Mouse (Mus musculus) v-Abl transformed pro-B cells (cell line): ENCODE measurements around the gene 4931414P19Rik.

Experiments used
- in situ Hi-C, 2 experiments: fragments of 400-800 bp; cut with MboI; formaldehyde crosslinking; loops; one replicate each; pipeline ENCODE4 v1.15.1; 2025; ENCODE audit not compliant: unreplicated experiment in 2 of 2

4931414P19Rik gene

GRCm38 (mm10) chr14:54605752-54606321, at the start of gene 4931414P19Rik:
TSS of gene 4931414P19Rik (minus strand) at chr14:54605993.
- in situ Hi-C loops = no loop called here

DNA sequence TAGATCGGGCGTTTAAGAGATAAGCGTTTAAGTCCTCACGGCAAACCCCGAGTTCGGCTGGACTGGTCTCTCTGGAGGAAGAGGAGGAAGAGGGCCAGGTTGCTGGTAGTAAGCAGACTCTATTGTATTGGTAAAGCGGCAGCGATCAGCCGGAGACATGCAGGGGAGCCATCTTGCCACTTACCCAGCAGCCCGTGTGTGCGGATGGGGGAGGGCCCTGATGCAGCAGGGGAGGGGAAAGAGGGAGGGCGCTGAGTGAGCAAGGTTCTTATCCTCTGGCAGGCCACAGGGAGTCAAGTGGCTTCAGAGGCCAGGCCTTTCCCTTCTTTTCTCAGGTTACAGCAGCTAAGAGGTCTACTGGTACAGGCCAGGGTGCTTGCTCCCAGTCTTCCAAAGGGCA, 47.7 kb upstream of the 4931414P19Rik start:
- in situ Hi-C loops = loop anchor here (5.0 kb wide), 1 partner anchor 49 kb away; no protein-coding TSS in a partner anchor

DNA sequence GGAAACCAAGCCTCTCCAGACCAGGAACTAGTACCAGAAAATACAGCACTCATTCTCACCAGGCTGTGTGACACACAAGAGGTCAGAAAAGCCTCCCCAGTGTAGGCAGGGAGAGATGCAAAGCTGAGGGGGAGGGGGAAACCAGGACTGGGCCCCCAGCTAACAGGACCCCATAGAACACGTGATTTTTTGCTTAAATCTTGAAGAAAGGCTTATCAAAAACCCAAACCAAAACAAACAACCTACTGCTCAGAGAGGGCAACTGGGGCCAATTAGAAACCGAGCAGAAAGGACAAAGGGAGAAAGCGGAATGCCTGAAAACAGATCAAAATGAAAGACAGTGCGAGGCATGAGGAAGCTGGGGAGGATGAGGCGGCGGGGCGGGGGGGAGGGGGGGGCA, 47.0 kb upstream of the 4931414P19Rik start:
- in situ Hi-C loops = loop anchor here (5.0 kb wide), 1 partner anchor 50 kb away; no protein-coding TSS in a partner anchor

- in situ Hi-C loops = loop anchor here (5.0 kb wide), 1 partner anchor 51 kb away; no protein-coding TSS in a partner anchor
Measured at GRCm38 (mm10) chr14:54651556-54651955, 45.8 kb upstream of the 4931414P19Rik start.

DNA sequence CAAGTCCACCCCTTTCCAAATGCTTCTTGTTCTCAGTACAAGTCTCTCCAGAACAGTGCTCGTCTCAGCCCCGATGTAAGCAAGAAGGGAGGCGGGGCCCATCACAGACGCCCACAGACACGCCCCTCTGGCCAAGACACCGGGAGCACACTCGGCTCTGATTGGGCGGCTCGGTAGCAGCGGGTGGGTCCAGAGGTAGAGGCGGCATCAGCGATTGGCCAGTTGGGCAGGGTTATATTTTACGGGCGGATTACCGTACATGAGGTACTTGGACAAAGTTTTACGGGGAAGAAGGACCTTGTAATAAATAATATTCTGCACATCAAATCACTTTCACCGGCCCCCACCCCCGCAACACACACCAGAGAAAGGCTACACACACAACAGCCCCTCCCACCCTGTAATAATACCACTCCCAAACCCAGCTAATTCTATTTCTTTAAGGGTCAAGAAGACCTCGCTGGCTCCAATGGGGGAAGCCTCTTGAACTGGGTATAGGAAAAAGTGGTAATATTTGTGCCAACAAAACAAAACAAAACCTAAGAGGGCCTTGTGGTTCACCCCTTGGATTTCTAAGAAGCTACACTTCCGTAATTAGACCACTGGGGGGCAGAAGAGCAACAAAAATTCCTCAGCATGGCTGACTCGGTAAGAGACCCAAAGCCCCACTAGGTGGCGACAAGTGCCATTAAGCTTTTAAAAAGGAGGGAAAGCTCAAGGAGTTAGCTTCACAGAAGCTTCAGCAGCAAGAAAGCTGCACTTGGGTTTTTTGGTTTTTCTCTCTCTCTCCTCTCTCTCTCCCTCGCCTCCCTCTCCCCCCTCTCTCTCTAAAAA, 45.0 kb upstream of the 4931414P19Rik start:
- in situ Hi-C loops = loop anchor here (5.0 kb wide), 1 partner anchor 51 kb away; no protein-coding TSS in a partner anchor

GRCm38 (mm10) chr14:54647900-54648299, 42.1 kb upstream of the 4931414P19Rik start:
- in situ Hi-C loops = loop anchor here (5.0 to 25.0 kb wide), 5 partner anchors 123 to 591 kb away; partner anchors contain the start of gene Mrpl52 (in 1 of the 2)

DNA sequence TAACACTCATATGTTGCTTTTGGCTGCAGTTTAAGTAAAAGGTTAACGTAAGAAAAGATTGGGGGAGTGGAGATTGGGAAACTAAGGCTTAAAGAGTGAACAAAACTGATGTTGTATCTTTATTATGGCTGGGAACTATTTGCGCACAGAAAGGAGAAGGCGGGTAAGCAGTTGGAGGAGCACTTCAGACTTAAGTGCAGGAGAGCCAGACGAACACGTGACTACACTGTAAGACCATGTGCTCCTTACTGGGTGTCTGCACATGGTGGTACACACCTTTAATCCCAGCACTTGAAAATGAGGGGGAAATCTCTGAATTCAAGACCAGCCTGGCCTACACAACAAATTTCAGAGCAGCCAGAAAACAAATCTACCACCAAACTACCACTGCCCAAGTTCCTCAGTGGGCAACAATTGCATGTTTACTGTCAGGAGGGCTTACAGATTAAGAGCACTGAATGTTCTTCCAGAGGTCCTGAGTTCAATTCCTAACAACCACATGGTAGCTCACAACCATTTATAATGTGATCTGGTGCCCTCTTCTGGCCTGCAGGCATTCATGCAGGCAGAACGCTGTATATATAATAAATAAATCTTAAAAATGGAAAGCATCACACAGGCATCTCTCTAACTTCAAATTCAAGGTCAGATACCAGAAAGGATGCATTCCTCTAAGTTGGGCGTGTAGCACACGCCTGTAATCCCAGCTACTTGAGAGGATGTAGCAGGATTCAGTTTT, 41.3 kb upstream of the 4931414P19Rik start:
- in situ Hi-C loops = loop anchor here (5.0 to 25.0 kb wide), 5 partner anchors 122 to 590 kb away; partner anchors contain the start of gene Mrpl52 (in 1 of the 2)

GRCm38 (mm10) chr14:54646455-54646854, 40.7 kb upstream of the 4931414P19Rik start:
- in situ Hi-C loops = loop anchor here (5.0 to 25.0 kb wide), 5 partner anchors 122 to 589 kb away; partner anchors contain the start of gene Mrpl52 (in 1 of the 2)

DNA sequence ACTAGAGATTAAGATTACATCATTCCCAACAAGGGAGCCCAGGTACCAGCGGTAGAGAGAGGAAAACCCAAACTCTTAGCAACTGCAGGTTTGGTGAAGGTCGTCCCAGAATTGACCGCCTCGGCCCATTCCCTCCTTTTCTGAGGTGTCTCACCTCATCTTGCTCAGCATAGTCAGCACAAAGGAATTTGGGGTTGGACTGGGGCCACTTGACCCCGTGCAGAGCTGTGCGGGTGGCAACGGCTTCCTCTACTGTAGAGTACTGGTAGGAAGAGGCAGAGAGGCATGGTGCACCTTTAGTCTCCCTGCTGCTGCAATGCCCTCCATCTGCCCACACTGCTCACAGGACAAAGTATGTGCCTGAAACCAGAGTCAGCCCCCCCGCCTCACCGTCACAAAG, 38.5 kb upstream of the 4931414P19Rik start:
- in situ Hi-C loops = loop anchor here (10.0 to 25.0 kb wide), 3 partner anchors 119 to 582 kb away; partner anchors contain the start of gene Mrpl52 (in 1 of the 2)

DNA sequence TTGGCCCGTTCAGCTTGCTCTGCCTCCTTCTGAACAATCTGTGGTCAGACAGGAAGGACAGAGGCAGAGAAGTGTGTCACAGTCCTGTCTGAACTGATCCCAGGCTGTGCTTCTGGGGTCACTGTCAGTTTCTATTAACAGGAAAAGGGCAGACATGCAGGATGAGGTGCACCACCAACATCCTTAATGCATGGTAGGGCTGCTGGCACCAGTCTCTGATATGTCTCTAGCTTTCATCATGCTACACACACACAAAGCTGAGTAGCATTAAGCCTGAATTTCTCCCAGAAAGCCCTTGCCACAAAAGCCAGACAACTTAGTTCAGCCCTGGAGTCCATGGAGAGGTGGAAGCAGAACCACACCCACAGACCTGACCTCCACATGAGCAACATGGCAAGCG, 37.2 kb upstream of the 4931414P19Rik start:
- in situ Hi-C loops = loop anchor here (10.0 to 25.0 kb wide), 3 partner anchors 118 to 581 kb away; partner anchors contain the start of gene Mrpl52 (in 1 of the 2)

GRCm38 (mm10) chr14:54642224-54642944, 36.6 kb upstream of the 4931414P19Rik start:
- in situ Hi-C loops = loop anchor here (10.0 to 25.0 kb wide), 3 partner anchors 118 to 580 kb away; partner anchors contain the start of gene Mrpl52 (in 1 of the 2)

GRCm38 (mm10) chr14:54641305-54641969, 35.6 kb upstream of the 4931414P19Rik start, which contains the start of gene Cdh24:
TSS of gene Cdh24 (minus strand) at chr14:54641364.
- in situ Hi-C loops = loop anchor here (10.0 to 25.0 kb wide), 3 partner anchors 117 to 579 kb away; partner anchors contain the start of gene Mrpl52 (in 1 of the 2)

GRCm38 (mm10) chr14:54640946-54641304, 35.1 kb upstream of the 4931414P19Rik start, which contains the start of gene Gm17606:
TSS of gene Gm17606 (plus strand) at chr14:54640952.
- in situ Hi-C loops = loop anchor here (10.0 to 25.0 kb wide), 3 partner anchors 116 to 579 kb away; partner anchors contain the start of gene Mrpl52 (in 1 of the 2)

DNA sequence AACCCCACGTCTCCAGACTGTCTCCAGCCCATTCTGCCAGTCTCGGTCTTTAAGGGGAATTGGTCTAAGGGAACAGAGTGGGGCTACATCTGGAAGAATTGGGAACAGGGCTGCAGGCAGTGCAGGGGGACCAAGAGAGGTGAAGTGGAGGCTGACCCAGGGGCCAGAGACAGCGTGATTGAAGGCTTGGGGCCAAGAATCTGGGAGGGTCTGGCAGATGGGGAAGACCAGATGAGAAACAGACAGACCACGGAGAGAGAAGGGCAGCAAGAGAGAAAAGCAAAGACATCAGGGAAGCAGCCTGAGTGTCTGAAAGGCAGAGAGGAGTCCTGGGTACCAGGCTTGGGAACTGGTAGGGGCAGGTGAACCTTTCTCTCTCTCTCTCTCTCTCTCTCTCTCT, 34.3 kb upstream of the 4931414P19Rik start:
- in situ Hi-C loops = loop anchor here (10.0 to 25.0 kb wide), 3 partner anchors 115 to 578 kb away; partner anchors contain the start of gene Mrpl52 (in 1 of the 2)

- in situ Hi-C loops = loop anchor here (5.0 to 25.0 kb wide), 2 partner anchors 66 to 576 kb away; no protein-coding TSS in a partner anchor
Measured at GRCm38 (mm10) chr14:54638210-54638609, 32.4 kb upstream of the 4931414P19Rik start.

- in situ Hi-C loops = loop anchor here (5.0 to 25.0 kb wide), 2 partner anchors 65 to 575 kb away; no protein-coding TSS in a partner anchor
Measured at GRCm38 (mm10) chr14:54636954-54637353, 31.2 kb upstream of the 4931414P19Rik start.

GRCm38 (mm10) chr14:54634182-54634581, 28.4 kb upstream of the 4931414P19Rik start:
- in situ Hi-C loops = loop anchor here in 1 of 2 experiments (25.0 kb wide), 1 partner anchor 572 kb away; no protein-coding TSS in a partner anchor

DNA sequence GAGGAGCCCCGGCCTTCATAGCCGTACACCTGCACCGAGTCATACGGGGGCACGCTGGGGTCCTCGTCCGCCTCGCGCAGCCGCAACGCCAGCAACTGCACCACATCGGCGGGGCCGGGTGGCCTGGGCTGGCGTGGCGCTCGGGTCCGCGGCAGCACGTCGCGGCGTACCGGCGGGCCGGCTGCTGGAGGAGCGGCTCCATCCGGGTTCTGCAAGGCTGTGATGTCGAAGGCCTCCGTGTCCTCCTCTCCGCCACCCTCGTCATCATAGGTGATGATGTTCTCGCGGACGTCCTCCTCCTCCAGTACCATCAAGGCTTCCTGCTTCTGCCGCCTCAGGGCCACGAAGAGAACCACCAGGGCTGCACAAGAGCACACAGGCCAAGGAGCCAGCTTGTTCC, 26.5 kb upstream of the 4931414P19Rik start:
- in situ Hi-C loops = loop anchor here in 1 of 2 experiments (25.0 kb wide), 1 partner anchor 570 kb away; no protein-coding TSS in a partner anchor
